Comparison of ENCODE assay signal across 8 mouse cellular contexts in genomic region chr4:114611166-114611929, GRCm38 (mm10).
DNase-seq lines count a peak whose midpoint lies in the region; ATAC-seq lines count a peak whose summit lies in the region.

No protein-coding gene starts in this region.

- H3K4me3 ChIP-seq in embryonic facial prominence, embryonic 14.5 days (ENCODE audit: low read depth, low read length): no peak overlapping the region

- no peak overlapping the region for H3K9ac ChIP-seq in embryonic facial prominence, embryonic 14.5 days (ENCODE audit: low read depth, low read length)

- no peak for ATAC-seq in cerebellum, adult (ENCODE audit: insufficient number of reproducible peaks, low FRiP score, low TSS enrichment)
- peak; percentile 3; the same call in 1 of the 2 replicates for ATAC-seq in embryonic facial prominence, embryonic 14.5 days (ENCODE audit: low read depth)

- no peaks in the 10 kb centered on the region for H3K27me3 ChIP-seq in embryonic facial prominence, embryonic 14.5 days (replicated peaks; ENCODE audit: control insufficient read depth, insufficient read depth, low read length)

- H3K36me3 ChIP-seq in embryonic facial prominence, embryonic 14.5 days (ENCODE audit: control insufficient read depth, insufficient read depth, low read length): no peaks in the 10 kb centered on the region

- no peak overlapping the region for H3K27ac ChIP-seq in embryonic facial prominence, embryonic 14.5 days (replicated peaks; ENCODE audit: low read depth, low read length)

- H3K4me2 ChIP-seq in embryonic facial prominence, embryonic 14.5 days (ENCODE audit: low read depth, low read length): no peak overlapping the region

- H3K9me3 ChIP-seq in embryonic facial prominence, embryonic 14.5 days (ENCODE audit: control insufficient read depth, low read length): no peaks in the 10 kb centered on the region

- WGBS in embryonic facial prominence, embryonic 14.5 days: 73% methylated on average over 8 of the region's 8 CpGs

- H3K4me1 ChIP-seq in embryonic facial prominence, embryonic 14.5 days (ENCODE audit: control insufficient read depth, insufficient read depth, low read length): peaks cover 13% of the 10 kb centered on the region

- peak; percentile 81 to 88 for DNase-seq in cerebellum, postnatal 10 days
- peak; percentile 26 for DNase-seq in kidney, postnatal 14 days
- no peak for DNase-seq in kidney, adult 9 months
- peak; percentile 4 for DNase-seq in 416B (ENCODE audit: low read depth)
- peak; percentile 38 for DNase-seq in embryonic facial prominence, embryonic 14.5 days (ENCODE audit: low spot score)
- DNase-seq in urinary bladder, postnatal 14 days (ENCODE audit: low spot score): no peak
- DNase-seq in yolk sac, embryonic 10.5 days (ENCODE audit: low spot score): no peak

Comparison
In these comparisons a context has a peak if more than half of its experiments do, and no peak if none do; other contexts are left out.
1. DNase-seq: peak in cerebellum, postnatal 10 days (2 of 2), kidney, postnatal 14 days (single experiment), 416B (single experiment) and embryonic facial prominence, embryonic 14.5 days (single experiment); none in kidney, adult 9 months (single experiment), urinary bladder, postnatal 14 days (single experiment) and yolk sac, embryonic 10.5 days (single experiment).